Mouse (Mus musculus): ENCODE results near the gene Adamts2. TPM values are rescaled to one million over a fixed set of nuclear protein-coding genes. Genes with fewer than 3 reads are reported as not detected.

The Adamts2 gene
- total RNA-seq, 2 experiments from 2014 or later: 6.1 to 9.8 TPM

DNA sequence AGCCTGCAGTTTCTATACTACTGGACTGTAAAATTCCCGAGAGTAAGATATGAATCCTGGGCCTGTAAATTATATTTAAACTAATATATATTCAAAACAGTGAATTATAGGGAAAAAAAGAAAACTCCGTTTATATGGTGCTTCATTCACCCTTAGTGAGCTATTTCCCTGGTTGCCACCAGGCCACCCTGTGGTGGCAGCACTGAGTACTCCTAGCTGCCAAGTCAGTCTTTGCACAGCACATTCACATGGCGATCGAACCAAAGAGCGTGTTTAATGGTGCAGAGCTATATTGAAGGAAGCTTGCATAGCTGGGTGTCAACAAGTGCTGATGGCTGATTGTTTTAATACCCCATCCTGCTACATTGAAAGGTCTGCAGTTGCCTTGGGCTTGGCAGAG is 245.2 kb downstream of the Adamts2 start:
- intact Hi-C loops (cut with DNase I): no loop called here

DNA sequence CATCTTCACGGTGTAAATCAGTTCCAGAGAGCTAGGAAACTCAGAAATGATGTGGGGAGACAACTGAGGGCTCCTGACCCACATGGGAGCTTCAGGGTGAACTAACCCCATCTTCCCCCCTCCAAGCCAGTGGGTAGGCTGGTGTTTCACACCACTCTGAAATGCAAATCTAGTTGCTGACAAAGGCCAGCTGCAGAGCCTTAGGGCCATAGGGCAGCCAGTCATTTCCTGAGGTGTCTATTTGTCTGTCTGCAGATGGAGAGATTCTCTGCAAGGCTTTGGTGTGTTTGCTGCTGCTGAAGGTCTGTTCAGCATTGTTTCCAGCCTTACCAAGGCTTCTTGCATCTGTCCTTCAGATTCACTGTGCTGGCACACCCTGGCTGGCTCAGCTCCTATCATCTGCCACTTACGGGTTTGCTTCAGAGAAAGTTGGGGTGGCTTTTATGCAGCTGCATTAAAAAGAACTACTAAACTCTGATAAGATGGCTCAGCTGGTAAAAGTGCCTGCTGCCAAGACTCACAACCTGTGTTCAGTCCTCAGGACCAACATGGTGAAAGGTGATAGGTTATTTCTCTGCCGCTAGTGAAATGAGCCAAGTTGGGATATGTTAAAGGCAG is 246.7 kb downstream of the Adamts2 start:
- H3K4me3 ChIP-seq: no peak overlapping the region
- TF ChIP-seq CTCF (IDR thresholded peaks at IDR 0.05): no peak
- H3K27ac ChIP-seq: no peak overlapping the region
- DNase-seq: no peak
- intact Hi-C loops (cut with DNase I): no loop called here

More for the DNA sequence above, 245.2 kb downstream of the Adamts2 start:
- no peak overlapping the region for H3K27ac ChIP-seq
- 0 out of 2 replicates have a peak, but pooled peaks have one; percentile 4 for TF ChIP-seq CTCF (IDR thresholded peaks at IDR 0.05)
- DNase-seq: no peak
- H3K4me3 ChIP-seq: no peak overlapping the region

DNA sequence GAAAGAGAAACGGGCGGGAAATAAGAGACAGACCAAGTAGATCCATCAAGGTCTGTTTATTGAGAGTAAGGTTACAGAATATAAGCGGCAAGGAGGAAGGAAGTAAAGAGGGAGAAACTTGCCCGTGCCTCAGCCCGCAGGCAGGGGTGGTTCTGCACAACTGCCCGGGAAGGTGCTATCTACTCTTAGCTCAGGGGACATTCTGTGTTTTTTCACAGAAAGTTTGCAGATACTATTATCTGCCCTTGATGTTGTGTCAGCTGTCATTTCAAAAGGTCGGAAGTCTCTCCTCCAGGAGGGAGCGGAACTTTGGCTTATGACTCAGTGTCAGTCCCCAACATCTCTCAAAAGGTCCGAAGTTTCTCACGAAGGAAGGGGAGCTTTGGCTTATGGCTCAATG is 247.4 kb downstream of the Adamts2 start:
- no peak for DNase-seq
- no peak for TF ChIP-seq CTCF (IDR thresholded peaks at IDR 0.05)
- Histone ChIP-seq H3K27ac (no peak overlapping the region), H3K4me3 (no peak overlapping the region)
- intact Hi-C loops (cut with DNase I): no loop called here

- intact Hi-C loops (cut with DNase I): no loop called here
- Histone ChIP-seq H3K4me3 (peak within 1 kb of the TSS; percentile 67), H3K27ac (no peak within 1 kb of the TSS)
- DNase-seq: no peak
- TF ChIP-seq CTCF (IDR thresholded peaks at IDR 0.05): no peak
Observed at GRCm38 (mm10) chr11:50850177-50850735, 248.4 kb downstream of the Adamts2 start, which contains the start of gene Grm6. TSS of gene Grm6 (plus strand) at chr11:50850685.

- Histone ChIP-seq H3K27ac (no peak overlapping the region), H3K4me3 (peak overlapping the region; percentile 67)
- peak; percentile 21 for DNase-seq
- TF ChIP-seq CTCF (IDR thresholded peaks at IDR 0.05): no peak
- intact Hi-C loops (cut with DNase I): no loop called here
Observed at GRCm38 (mm10) chr11:50850989-50851601, 249.2 kb downstream of the Adamts2 start.

Other genes starting within 250 kb of the Adamts2 start
- gene Cby3, start 247.6 kb upstream of the Adamts2 start, total RNA-seq (2021): not detected
- 100 to 1,000 TPM; 109 to 114 TPM for gene Hnrnph1, start 225.1 kb upstream of the Adamts2 start, total RNA-seq (2021)
- 10 to 100 TPM; 24.3 to 27.0 TPM for gene Rufy1, start 171.0 kb upstream of the Adamts2 start, total RNA-seq (2021)
- 1 to 10 TPM; 3.6 to 4.5 TPM for gene Zfp354c, start 225.6 kb downstream of the Adamts2 start, total RNA-seq (2021)
- gene Zfp879, start 239.5 kb downstream of the Adamts2 start, total RNA-seq (2021): 1 to 10 TPM; 1.6 to 2.6 TPM
- not detected for gene Grm6, start 248.6 kb downstream of the Adamts2 start, total RNA-seq (2021)